Mouse (Mus musculus) stomach, embryonic 14.5 days (tissue): ENCODE measurements around the gene Rpp40. TPM values are rescaled to one million over a fixed set of nuclear protein-coding genes. Genes with fewer than 3 reads are reported as not detected.

Source experiments
- polyA plus RNA-seq: library from polyadenylated mRNA; unstranded; fragments of >200 nt; fragmentation: Nextera tagmentation; extraction: Ambion mirVana; gene quantifications from 2 replicates; pipeline ENCODE4 v1.2.1, GENCODE M21; 2014

The Rpp40 gene
- polyA plus RNA-seq, 1 experiment from 2014 or later: 25.2 TPM

Other genes with a start within 250 kb of the Rpp40 start
- 11.4 and 13.3 TPM in 2 replicates for gene Cdyl, start 246.5 kb downstream of the Rpp40 start, polyA plus RNA-seq
- gene Ppp1r3g, start 52.5 kb upstream of the Rpp40 start, polyA plus RNA-seq: 0.55 and 0.87 TPM in 2 replicates
- 35.4 and 40.0 TPM in 2 replicates for gene Fars2, start 211.1 kb upstream of the Rpp40 start, polyA plus RNA-seq
- 28.1 and 30.1 TPM in 2 replicates for gene Lyrm4, start 211.2 kb upstream of the Rpp40 start, polyA plus RNA-seq